Mouse (Mus musculus) inflammation-experienced regulatory T-cells, adult 6 months (primary cell): ENCODE data around the gene Itga5. TPM values are rescaled to one million over a fixed set of nuclear protein-coding genes. Genes with fewer than 3 reads are reported as not detected.

Source experiments
- ATAC-seq: one replicate; pipeline ENCODE4 v1.8.0; 2017
- polyA plus RNA-seq, 3 experiments: library from polyadenylated mRNA; unstranded; fragments of 100-300 nt; shearing (Covaris generic); gene quantifications; one replicate each; pipeline ENCODE4 v1.2.1; 2017

Itga5 gene
- polyA plus RNA-seq, 3 experiments from 2014 or later = 0.74 to 1.8 (median 1.5) TPM

DNA sequence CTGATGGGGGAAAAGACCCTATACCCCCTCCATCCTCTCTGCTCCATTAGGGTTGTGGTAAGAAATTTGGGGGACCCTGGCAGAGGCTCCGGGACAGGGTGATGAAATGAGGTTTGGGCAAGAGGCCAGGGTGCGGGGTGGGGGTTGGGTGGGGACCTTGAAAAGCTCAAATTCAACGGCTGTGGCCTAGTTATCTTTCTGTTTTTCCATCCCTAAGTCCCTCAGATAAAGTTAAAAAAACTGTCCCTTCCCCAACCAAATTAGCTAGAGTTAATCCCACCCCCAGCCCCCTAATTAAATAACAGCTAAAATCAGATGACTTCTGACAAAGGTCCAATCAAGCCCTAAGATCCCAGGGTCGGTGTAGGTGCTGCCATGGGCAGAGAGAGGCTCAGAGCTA is 1.8 kb downstream of the Itga5 start:
- ATAC-seq = no peak

DNA sequence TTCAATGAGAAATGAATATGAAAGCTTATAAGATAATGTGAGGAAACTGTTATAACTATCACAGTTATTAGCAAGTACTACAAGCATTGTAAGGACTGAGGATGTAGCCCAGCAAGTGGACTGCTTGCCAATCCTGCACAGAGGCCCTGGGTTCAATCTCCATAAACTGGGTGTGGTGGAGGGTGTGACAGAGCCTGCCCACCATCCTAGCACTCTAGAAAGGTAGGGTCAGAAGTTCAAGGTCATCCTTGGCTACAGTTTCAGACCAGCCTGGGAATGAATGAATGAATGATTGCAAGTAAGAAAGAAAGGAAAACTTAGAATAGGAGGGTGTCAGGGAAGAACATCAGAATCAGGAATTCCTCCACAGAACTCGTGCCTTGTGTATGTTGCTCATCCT is 2.8 kb downstream of the Itga5 start:
- no peak for ATAC-seq

- no peak for ATAC-seq
Observed at GRCm38 (mm10) chr15:103362950-103363349, 3.6 kb downstream of the Itga5 start.

DNA sequence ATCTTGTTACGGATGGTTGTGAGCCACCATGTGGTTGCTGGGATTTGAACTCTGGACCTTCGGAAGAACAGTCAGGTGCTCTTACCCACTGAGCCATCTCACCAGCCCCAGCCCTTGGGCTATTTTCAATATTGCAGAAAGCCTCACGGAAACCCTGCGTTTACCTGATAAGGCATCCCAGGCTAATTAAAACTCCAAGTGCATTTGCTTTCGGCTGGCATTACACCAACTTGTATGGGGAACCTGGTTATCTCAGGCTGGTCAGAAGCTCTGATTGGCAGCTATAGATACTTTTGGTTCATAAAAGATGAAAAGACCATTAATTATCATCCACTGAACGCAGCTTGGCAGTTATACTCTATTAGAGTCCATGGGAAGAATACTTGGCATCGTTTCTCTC is 4.2 kb downstream of the Itga5 start:
- no peak for ATAC-seq

DNA sequence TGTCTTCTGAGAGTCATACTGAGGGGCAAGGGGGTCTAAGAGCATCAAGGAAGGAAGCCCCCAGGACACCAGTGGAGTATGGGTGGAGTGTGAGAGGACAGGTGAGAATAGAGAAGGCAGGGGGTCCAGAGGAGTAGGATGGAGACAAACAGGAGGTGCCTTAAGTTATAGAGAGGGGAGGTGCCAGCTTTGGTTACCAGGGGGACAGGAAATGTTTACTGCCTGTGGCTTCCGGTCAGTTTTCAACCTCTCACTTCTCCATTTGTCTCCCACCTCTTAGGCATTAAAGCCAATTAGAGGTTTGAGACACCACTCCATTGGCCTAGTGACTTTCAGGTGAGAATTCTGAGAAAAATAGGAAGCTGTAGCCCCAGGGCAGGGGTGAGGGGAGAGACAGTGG is 5.3 kb downstream of the Itga5 start:
- no peak for ATAC-seq

DNA sequence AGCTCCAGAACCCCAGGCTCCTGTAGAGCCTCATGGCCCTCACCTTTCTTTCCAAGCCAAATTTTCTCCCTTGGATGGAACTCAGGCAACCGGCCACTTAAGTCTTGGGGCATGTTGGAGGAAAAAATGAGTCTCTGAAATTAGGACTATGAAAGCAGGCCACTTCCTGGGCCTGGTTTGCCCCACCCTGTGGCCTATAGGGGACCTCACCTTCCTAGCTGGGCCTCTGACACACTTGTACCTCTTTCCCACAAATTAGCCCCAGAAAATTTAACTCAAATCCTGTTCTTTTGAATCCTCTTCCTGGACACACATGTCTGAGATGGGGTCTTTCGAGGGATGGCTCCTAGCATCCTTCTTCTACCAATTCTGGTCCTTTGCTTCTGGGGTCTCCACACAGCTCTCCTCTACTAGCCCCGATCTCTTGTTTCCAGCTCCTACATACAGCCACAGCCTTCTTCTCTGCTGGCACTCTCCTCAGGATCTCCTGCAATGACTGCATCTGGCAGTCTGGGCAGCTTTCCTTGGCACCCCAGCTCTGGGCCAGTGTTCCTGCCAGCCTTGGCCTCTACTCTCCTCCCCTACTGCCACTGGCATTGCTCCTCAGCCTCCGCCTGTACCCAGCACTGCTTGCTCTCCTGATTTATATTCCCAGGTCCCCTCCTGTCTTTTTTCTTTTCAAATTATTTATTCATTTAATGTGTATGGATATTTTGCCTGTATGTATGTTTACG is 6.5 kb downstream of the Itga5 start:
- no peak for ATAC-seq

DNA sequence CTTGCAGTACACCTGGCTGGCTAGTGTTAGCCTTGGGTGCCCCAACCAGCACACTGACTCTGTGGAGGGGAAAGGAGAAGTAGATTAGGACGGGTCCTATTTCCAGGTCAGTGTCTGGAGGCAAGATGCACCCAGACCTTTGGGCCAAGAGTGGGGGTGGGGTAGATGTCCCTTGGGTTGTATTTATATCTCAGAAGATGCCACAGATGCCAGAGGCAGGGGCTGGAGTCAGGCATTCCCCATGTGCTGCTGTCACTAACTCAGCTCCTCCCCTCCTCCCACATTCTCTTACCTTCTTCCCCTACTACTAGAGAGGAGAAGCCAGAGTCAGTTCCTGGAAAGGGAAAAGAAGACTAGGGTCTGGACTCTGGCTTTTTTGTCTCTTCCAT is 7.4 kb downstream of the Itga5 start:
- no peak for ATAC-seq

GRCm38 (mm10) chr15:103358278-103359121 is 8.1 kb downstream of the Itga5 start:
- ATAC-seq = no peak

DNA sequence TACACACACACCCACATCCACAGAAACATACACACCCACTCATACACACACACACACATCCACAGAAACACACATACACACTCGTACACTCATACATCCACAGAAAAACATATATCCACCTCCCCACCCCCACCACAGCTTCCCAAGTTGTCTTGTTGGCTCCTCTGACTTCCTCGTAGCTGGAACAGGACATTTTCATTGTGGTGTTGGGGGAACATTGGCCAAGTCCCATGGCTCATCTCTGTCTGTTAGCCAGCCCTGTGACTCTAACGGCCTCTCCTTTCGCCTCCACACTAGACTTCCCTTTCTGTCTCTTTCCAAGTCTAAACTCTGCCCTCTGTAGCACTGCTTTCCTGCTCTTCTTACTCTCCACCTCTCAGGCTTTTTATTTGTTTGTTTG is 8.7 kb downstream of the Itga5 start:
- no peak for ATAC-seq

GRCm38 (mm10) chr15:103356130-103356529 is 10.4 kb downstream of the Itga5 start:
- ATAC-seq = no peak

DNA sequence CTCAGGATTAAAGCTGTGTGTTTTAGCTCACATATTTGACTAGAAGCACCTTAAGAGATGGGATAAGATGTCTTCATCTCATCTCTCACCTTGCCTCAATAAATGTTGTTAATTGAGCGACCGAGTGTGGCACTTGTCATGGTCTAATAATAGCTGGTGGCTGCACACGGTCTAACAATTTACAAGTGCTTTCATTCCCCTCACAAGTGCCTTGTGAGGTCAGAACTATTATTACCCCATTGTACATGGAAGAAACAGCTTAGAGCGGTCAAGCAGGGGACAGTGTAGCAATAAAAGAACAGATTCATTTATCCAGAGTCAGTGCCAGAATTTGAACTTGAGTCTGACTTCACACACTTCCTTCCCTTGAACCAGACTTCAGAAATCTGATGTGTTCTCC is 11.1 kb downstream of the Itga5 start:
- ATAC-seq = no peak

GRCm38 (mm10) chr15:103354690-103355089 is 11.9 kb downstream of the Itga5 start:
- ATAC-seq = no peak

DNA sequence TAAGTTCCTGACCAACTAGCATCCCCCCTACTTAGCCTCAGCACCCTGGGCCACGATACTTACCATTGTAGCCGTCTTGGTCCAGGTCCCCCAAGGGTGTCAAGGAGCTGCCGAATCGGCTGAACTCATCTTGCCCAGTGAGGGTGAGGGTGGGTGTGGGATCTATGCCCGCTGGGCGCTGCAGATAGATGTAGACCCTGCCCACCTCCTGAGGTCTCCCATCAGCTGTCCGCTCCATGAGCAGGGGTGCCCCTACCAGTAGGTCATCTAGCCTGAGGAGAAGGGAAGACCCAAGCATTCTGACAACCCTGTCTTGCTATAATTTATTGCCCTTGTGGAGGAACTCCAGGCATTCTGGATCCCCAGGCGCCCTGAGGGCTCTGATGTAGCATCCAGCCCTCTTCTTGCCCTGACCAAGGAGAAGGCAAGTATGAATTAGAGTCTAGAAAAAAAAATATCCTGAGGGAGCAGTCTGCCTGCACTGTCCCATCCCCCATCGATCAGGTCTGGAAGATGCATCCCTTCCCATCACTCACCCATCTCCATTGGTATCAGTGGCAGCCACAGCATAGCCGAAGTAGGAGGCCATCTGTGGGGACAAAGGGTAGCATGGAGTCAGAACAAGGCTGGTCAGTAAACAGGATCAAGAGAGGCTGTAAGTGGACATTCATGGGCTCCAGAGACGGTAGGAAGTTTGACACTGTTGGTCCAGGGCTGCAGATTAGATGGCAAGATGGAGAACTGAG is 12.9 kb downstream of the Itga5 start:
- ATAC-seq = no peak

GRCm38 (mm10) chr15:103352856-103353255 is 13.7 kb downstream of the Itga5 start:
- ATAC-seq = no peak

- ATAC-seq = no peak
Observed at GRCm38 (mm10) chr15:103347275-103347684, 19.3 kb downstream of the Itga5 start.

DNA sequence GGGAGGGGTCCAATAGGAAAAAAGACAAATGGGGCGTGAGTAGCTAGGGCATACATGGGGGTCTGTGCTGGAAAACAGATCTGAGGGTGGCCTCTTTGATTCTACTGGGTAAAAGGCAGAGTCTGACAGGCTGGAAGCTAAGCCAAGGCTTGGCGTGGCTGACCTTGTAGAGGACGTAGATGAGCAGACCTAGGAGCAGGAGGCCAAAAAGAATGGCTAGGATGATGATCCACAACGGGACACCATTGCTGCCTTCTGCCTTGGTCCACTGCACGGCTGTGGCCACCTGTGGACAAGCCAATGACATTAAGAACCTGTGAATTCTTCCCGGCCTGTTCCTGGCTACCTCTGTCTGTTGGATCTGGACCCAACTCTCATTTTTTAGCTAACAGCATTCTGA is 20.8 kb downstream of the Itga5 start:
- no peak for ATAC-seq

- no peak for ATAC-seq
Observed at GRCm38 (mm10) chr15:103343556-103343955, 23.0 kb downstream of the Itga5 start.

- no peak for ATAC-seq
Observed at GRCm38 (mm10) chr15:103343008-103343407, 23.6 kb downstream of the Itga5 start.

DNA sequence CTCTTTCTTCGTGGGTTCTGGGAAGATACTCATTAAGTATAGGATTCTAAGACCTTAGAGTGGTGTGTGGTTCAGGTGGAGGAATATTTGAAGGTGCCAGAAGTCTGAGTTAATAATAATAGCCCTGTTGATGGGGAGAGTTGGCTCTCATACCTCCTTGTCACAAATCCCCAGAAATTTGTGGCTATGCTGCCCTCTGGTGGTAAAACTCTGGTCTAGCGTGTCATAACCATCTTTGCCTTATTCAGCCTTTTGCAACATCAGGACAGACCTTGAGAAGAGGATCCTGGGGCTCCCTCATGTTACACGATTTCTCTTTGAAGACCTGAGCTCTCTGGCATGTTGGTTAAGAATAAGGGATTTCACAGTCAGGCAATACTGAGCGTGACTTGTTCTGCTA is 24.1 kb downstream of the Itga5 start:
- peak; percentile 45 for ATAC-seq

GRCm38 (mm10) chr15:103341547-103341946 is 25.0 kb downstream of the Itga5 start:
- ATAC-seq = no peak

DNA sequence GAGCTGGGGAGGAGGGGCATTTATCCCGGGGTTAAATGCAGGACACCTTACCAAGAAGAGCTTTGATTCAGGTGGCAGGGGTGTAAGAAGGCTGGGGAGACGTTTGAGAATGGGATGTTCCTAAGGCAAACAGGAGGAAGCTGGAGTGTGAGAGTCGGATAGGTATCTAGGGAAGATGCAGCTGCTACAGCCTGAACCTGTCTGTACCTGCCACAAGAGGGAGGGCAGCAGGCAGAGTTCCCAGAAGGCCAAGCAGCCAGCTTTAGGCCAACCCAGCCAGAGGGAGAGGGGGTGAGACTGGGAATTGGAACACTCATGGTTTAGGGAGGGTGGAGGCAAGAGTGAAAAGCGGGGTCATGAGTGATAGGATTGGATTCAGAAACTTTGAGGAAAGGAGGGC is 25.8 kb downstream of the Itga5 start:
- no peak for ATAC-seq

- peak; percentile 57 for ATAC-seq
Observed at GRCm38 (mm10) chr15:103339961-103340337, 26.6 kb downstream of the Itga5 start, which contains the start of gene Zfp385a. Gene Zfp385a (minus strand): TSS chr15:103340093.
